In the genomic region with DNA sequence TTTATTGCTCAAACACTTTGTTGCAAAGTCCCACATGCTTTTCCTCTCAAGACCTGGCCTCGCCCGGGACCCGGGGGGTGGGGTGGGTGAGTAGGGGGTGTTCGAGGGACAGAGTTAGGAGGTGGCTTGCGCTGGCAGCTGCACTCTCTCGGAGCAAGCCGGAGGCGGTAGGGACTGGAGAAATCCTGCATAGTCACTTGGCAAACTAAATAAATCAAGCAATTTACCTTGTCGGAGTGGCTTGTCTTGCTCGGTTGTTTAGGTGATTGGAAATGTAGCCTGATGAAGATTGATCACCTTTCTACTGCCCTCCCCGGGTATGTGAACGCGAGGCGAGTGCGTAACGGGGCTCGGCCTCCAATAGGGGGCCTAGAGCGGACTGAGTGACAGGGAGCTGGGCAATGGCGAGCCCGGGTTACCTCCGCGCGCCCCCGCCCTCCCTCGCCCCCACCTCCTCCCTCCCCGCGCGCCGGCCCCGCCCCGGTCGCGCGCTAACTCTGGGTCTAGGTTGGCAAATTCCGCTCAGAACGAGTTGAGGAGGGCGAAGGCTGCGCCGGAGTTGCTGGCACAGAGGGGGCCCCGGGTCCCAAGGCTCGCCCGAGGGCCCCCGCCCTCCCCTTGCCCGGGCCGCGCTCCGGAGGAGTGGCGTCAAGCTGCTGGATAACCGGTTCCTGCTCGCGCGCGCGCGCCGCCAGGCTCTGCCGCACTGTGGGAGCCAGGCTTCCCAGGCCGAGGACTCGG, we compare ENCODE assay signal across 9 mouse cellular contexts. TPM values are rescaled to one million over a fixed set of nuclear protein-coding genes. Genes with fewer than 3 reads are reported as not detected.
DNase-seq lines count a peak whose midpoint lies in the region; ATAC-seq lines count a peak whose summit lies in the region.
"Had no signal": no experiment of that assay in that cellular context is flagged by ENCODE, and none has a peak within 500 bp of the region (broad histone marks: within the 10 kb centered on the region; RNA-seq: fewer than 3 reads in every experiment).

No protein-coding gene starts in this region.

- H3K27ac ChIP-seq in forebrain, embryonic 11.5 days (ENCODE audit: low read depth, low read length): peak overlapping the region; percentile 94
- H3K27ac ChIP-seq in hindbrain, embryonic 12.5 days: peak overlapping the region; percentile 69; the same call in 1 of the 2 replicates
- H3K27ac ChIP-seq in limb, embryonic 10.5 days: peak overlapping the region; percentile 79
- peak overlapping the region; percentile 88 for H3K27ac ChIP-seq in midbrain, embryonic 14.5 days (replicated peaks; ENCODE audit: low read depth, low read length)

- peaks cover 2% of the 10 kb centered on the region; the same call in 1 of the 2 replicates for H3K36me3 ChIP-seq in forebrain, embryonic 11.5 days (ENCODE audit: control insufficient read depth, insufficient read depth, low read length)
- H3K36me3 ChIP-seq in hindbrain, embryonic 12.5 days: no peaks in the 10 kb centered on the region
- no peaks in the 10 kb centered on the region for H3K36me3 ChIP-seq in limb, embryonic 10.5 days
- H3K36me3 ChIP-seq in midbrain, embryonic 14.5 days (ENCODE audit: control insufficient read depth, insufficient read depth, low read length): no peaks in the 10 kb centered on the region

- DNase-seq in cerebellum, adult 11-12 months: peak; percentile 18
- DNase-seq in cerebellum, adult 9-10 months: no peak
- DNase-seq in ZHBTc4 (ENCODE audit: low read depth, low spot score): peak; percentile 91
- DNase-seq in forebrain, embryonic 11.5 days (ENCODE audit: low spot score): peak; percentile 96
- peak; percentile 85 for DNase-seq in limb, embryonic 10.5 days (ENCODE audit: low spot score)
- DNase-seq in midbrain, embryonic 14.5 days: peak; percentile 86
- peak; percentile 77 for DNase-seq in testis, postnatal 14 days (ENCODE audit: low spot score)

- under 1% methylated on average over 47 of the region's 59 CpGs for WGBS in forebrain, embryonic 11.5 days
- under 1% methylated on average over 53 of the region's 59 CpGs for WGBS in hindbrain, embryonic 12.5 days
- 0% methylated on average over 54 of the region's 59 CpGs for WGBS in limb, embryonic 10.5 days
- WGBS in midbrain, embryonic 14.5 days: 1% methylated on average over 55 of the region's 59 CpGs

- H3K4me3 ChIP-seq in forebrain, embryonic 11.5 days (ENCODE audit: low read depth, low read length): peak overlapping the region; percentile 89
- peak overlapping the region; percentile 47 for H3K4me3 ChIP-seq in hindbrain, embryonic 12.5 days
- peak overlapping the region; percentile 66 for H3K4me3 ChIP-seq in limb, embryonic 10.5 days
- peak overlapping the region; percentile 57 for H3K4me3 ChIP-seq in midbrain, embryonic 14.5 days (replicated peaks; ENCODE audit: low read depth, low read length)

- H3K9ac ChIP-seq in forebrain, embryonic 11.5 days (ENCODE audit: low read length): peak overlapping the region; percentile 98
- peak overlapping the region; percentile 59 for H3K9ac ChIP-seq in hindbrain, embryonic 12.5 days
- H3K9ac ChIP-seq in midbrain, embryonic 14.5 days (replicated peaks; ENCODE audit: low read length): peak overlapping the region; percentile 66

- no peaks in the 10 kb centered on the region for H3K9me3 ChIP-seq in forebrain, embryonic 11.5 days (ENCODE audit: control insufficient read depth, low read length)
- H3K9me3 ChIP-seq in hindbrain, embryonic 12.5 days (replicated peaks): no peaks in the 10 kb centered on the region
- no peaks in the 10 kb centered on the region for H3K9me3 ChIP-seq in limb, embryonic 10.5 days (replicated peaks)
- H3K9me3 ChIP-seq in midbrain, embryonic 14.5 days (ENCODE audit: control insufficient read depth, low read length): no peaks in the 10 kb centered on the region

- H3K4me2 ChIP-seq in forebrain, embryonic 11.5 days (ENCODE audit: low read depth, low read length, severe bottlenecking): peak overlapping the region; percentile 88
- peak overlapping the region; percentile 74 for H3K4me2 ChIP-seq in hindbrain, embryonic 12.5 days (replicated peaks)
- peak overlapping the region; percentile 74 for H3K4me2 ChIP-seq in midbrain, embryonic 14.5 days (ENCODE audit: low read length)

- peaks cover 8% of the 10 kb centered on the region for H3K27me3 ChIP-seq in forebrain, embryonic 11.5 days (ENCODE audit: control insufficient read depth, insufficient read depth, low read length)
- peaks cover 97% of the 10 kb centered on the region for H3K27me3 ChIP-seq in hindbrain, embryonic 12.5 days
- peaks cover 100% of the 10 kb centered on the region for H3K27me3 ChIP-seq in limb, embryonic 10.5 days (ENCODE audit: low read depth, poor library complexity, severe bottlenecking)
- peaks cover 37% of the 10 kb centered on the region for H3K27me3 ChIP-seq in midbrain, embryonic 14.5 days (ENCODE audit: control insufficient read depth, insufficient read depth, low read length)

- H3K4me1 ChIP-seq in forebrain, embryonic 11.5 days (replicated peaks; ENCODE audit: control insufficient read depth, insufficient read depth, low read length): peaks cover 12% of the 10 kb centered on the region; the same call in 1 of the 2 replicates
- H3K4me1 ChIP-seq in hindbrain, embryonic 12.5 days: peaks cover 27% of the 10 kb centered on the region
- H3K4me1 ChIP-seq in limb, embryonic 10.5 days: peaks cover 50% of the 10 kb centered on the region
- peaks cover 29% of the 10 kb centered on the region for H3K4me1 ChIP-seq in midbrain, embryonic 14.5 days (ENCODE audit: control insufficient read depth, insufficient read depth, low read length)

- peak; percentile 83 for ATAC-seq in forebrain, embryonic 11.5 days (replicated peaks; ENCODE audit: low FRiP score)
- ATAC-seq in hindbrain, embryonic 12.5 days (ENCODE audit: low FRiP score): peak; percentile 89
- peak; percentile 84 for ATAC-seq in midbrain, embryonic 14.5 days (ENCODE audit: low FRiP score, low TSS enrichment)

RNA-seq across cellular contexts. Expression of a gene that starts 1.2 kb away (rescaled TPM):
- polyA plus RNA-seq in forebrain, embryonic 11.5 days (2014; fragmentation: Nextera tagmentation; extraction: Ambion mirVana): 45.6 and 46.4 TPM in 2 replicates
- 3.4 and 3.6 TPM in 2 replicates for polyA plus RNA-seq in hindbrain, embryonic 12.5 days (2016; fragmentation: Nextera tagmentation; extraction: Ambion mirVana)
- 0.14 and 0.15 TPM in 2 replicates for polyA plus RNA-seq in limb, embryonic 10.5 days (2016; fragmentation: Nextera tagmentation; extraction: Ambion mirVana)
- polyA plus RNA-seq in midbrain, embryonic 14.5 days (2014; fragmentation: Nextera tagmentation; extraction: Ambion mirVana): 9.9 and 15.2 TPM in 2 replicates
- polyA plus RNA-seq: gonadal fat pad, adult 2 months had no signal
